Mouse (Mus musculus) G1E (cell line): ENCODE results near the gene Ubald2.

Experiments
- CTCF ChIP-seq: IDR thresholded peaks from 2 replicates; pipeline ENCODE4 v1.5.1; 2012; ENCODE audit warnings: low read depth, low read length, inconsistent platforms, mixed read lengths
- GATA1 ChIP-seq: IDR thresholded peaks from 2 replicates; pipeline ENCODE4 v1.6.1; 2012; ENCODE audit warnings: borderline replicate concordance, low read length, inconsistent platforms, mixed read lengths
- GATA2 ChIP-seq: IDR thresholded peaks from 2 replicates; pipeline ENCODE4 v1.6.1; 2012; ENCODE audit warnings: low read depth, low read length, inconsistent platforms, borderline replicate concordance
- POLR2AphosphoS5 ChIP-seq: IDR thresholded peaks from 2 replicates; pipeline ENCODE4 v1.6.1; 2012; ENCODE audit warnings: low read depth, low read length, inconsistent platforms; ENCODE audit not compliant: insufficient replicate concordance
- TAL1 ChIP-seq: conservative IDR thresholded peaks from 2 replicates; pipeline ENCODE4 v1.6.1; 2012; ENCODE audit warnings: low read depth, low read length, inconsistent platforms, mixed read lengths

DNA sequence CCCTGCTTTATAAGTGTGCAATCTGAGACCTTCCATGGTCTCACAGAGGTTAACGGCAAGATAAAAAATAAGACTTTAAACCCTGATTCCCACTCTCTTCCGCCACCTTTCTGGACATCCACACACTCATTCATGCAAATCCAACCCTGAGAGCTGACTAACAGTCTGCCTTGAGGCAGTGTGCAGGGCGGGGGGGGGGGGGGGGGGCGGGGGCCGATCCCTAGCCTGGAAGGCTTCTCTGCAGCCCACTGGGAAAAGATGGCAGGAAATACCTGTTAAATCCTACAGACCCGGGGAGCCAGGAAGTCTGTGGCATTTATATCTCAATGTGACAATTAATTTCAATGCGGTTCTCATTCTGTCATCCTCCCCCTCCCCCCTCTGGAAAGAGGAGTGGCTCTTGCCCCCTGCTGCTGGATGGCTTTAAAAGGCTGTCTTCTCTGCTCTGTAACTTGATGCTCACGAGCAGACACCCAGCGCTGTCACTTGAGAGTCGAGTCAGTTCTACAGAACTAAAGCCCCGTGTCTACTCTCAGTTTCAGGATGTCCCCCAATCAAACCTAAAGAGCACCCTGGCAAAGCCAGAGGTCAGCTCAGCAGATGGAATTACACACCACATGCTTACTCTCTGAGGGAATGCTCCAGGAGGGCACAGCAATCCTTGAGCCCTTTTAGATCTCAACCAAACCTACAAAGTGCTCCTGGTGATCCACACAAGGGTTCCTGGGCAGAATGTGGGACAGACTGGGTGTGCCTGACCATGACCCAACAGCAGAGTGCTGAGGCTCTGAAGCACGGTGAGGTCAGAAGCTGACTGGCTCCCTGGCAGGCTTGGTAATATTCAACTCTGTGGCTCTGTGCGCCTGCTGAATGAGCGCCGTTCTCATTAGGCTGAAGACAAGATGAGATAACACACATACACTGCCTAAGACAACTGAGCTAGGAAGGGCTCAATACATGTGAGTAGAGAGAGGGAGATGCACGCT lies 46.5 kb upstream of the Ubald2 start:
- TF ChIP-seq CTCF (no peak), TAL1 (no peak), POLR2AphosphoS5 (no peak), GATA1 (no peak), GATA2 (no peak)
